Mouse (Mus musculus): ENCODE results near the gene Tmem191c. TPM values are rescaled to one million over a fixed set of nuclear protein-coding genes. Genes with fewer than 3 reads are reported as not detected.
"Not testable (repeated sequence)": the region's sequence is repeated elsewhere in the genome, so short reads cannot be mapped to it uniquely, and the experiment has no call there.

The Tmem191c gene
- total RNA-seq (2022) = 100 to 1,000 TPM in 2 of 4 experiments, 10 to 100 TPM in 2; 85.5 to 112 (median 94.2) TPM

DNA sequence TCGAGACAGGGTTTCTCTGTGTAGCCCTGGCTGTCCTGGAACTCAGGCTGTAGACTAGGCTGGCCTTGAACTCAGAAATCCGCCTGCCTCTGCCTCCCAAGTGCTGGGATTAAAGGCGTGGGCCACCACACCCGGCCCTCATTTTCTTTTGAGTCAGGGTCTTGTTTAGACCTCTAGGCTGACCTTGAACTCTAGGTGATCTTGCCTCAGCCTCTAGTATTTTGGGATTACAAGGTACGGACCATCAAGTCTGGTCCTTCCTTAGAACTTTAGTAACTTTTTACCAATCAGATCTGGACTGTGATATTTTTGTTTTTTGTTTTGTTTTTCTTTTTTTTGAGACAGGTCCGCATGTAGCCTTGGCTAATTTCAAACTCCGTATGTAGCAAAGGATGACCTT lies at the start of gene Tmem191c:
Gene Tmem191c (plus strand): TSS at position 357 of the 400 bp plus-strand sequence.
- no peak for DNase-seq (ENCODE audit: low spot score in 2 of 2)

DNA sequence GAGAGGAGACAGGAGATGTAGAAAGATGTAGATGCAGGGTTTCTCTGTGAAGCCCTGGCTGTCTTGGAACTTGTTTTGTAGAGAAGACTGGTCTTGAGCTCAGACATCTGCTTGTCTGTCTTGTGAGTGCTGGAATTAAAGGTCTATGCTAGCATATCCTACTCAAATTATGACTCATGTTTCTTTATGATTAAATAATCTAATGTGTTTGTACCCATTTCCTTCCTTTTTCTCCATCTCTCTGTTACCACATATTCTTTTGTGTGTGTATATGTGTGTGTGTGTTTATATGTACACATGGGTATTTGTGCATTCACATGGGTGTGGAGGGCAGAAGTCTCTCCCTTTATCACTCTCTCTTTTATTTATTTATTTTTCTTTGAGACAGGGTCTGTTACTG lies 49.4 kb upstream of the Tmem191c start:
- no peak for DNase-seq (ENCODE audit: low spot score in 2 of 2)

DNA sequence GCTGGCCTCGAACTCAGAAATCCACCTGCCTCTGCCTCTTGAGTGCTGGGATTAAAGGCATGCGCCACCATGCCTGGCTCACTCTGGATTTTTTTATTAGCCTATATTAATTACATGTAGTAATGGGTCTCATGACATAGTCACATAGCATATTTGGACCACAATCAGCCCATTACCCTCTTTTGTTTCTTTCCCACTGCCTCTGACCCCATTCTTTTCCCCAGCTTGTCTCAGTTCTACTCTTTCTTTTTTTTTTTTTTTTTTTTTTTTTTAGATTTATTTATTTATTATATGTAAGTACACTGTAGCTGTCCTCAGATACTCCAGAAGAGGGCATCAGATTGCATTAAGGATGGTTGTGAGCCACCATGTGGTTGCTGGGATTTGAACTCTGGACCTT lies 44.4 kb upstream of the Tmem191c start:
- DNase-seq (ENCODE audit: low spot score in 2 of 2) = not testable (repeated sequence)

DNA sequence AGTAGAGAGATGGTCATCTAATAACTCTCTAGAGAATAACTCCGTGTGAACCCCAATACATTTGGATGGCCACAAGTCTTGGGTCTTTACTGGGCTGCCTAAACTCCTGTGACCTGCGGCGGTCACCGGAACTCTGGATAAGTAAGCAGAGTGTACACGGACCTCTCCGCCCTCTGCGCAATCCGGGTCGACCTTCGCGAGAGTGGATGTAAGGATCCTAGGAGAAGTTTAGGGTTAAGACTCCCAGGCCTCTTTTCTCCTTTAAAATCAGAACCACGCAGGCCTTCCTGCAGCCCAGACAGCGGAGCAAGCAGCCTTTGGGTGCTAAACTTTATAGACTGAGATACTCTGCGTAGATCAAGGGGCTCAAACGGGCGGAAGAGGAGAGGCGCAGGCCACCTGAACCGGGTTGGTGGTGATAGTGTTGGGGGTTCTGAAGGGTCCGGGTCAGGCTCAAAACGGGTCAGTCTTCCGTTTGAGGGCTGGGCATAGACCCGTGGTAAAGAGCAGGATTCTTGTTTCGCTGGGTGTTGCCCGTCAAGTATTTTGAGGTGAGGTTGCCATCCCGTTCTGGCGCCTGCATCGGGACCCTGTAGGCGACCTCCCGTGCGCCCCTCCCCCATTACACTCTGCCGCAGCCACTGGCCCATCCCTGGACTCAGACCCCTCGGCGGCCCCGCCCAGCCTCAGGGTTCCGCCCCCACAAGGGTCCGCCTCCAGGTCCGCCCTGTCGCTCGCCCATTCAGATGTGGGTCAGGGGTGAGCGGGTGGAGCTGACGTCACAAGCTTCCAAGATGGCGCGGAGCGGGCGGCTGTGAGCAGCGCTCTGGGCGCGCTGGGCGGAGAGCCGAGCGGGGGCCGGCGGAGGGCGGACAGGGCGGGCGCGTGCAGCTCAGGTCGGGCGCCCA lies 42.8 kb upstream of the Tmem191c start, which contains the start of gene Hic2:
Gene Hic2 (plus strand): TSS at position 779 of the 908 bp plus-strand sequence.
- DNase-seq (ENCODE audit: low spot score in 2 of 2) = peak; percentile 85 to 89

DNA sequence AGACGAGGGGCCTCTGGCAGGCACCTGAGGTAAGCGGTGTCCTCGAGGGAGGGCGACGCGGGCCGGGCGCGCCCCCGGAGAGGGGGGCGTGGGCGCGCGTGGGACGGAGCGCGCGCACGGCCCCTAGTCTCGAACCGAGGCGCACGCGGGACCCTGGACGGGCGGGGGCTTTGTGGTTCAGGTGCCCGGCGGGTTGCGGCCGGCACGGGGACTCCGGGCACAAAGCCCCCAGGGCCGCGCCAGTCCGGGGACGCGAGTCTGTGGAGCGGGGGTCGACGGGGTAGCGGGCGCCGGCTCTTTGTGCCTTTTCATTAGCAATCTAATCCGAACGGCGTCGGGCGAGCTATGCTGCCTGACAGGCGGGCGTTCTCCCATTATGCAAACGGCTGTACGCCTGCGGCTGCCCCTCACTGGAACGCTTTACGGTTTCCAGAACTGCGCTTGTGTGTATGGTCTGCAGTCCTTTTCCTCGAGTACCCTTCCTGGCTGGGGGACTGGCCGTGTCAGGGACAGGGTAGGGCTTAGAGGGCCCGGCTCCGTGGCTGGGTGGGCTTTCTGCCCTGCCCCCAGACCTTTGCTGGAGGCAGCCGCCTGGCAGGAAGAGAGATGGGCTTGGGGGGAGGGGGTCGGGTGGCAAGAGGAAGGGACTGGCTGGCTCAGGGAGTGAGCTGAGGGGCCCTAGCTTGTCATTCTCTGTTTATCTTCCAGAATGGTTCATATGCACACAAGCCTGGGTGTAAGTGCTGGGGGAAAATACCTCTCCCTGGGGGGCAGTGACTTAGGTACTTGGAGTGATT lies 42.0 kb upstream of the Tmem191c start:
- peak; percentile 24 to 25 for DNase-seq (ENCODE audit: low spot score in 2 of 2)

DNA sequence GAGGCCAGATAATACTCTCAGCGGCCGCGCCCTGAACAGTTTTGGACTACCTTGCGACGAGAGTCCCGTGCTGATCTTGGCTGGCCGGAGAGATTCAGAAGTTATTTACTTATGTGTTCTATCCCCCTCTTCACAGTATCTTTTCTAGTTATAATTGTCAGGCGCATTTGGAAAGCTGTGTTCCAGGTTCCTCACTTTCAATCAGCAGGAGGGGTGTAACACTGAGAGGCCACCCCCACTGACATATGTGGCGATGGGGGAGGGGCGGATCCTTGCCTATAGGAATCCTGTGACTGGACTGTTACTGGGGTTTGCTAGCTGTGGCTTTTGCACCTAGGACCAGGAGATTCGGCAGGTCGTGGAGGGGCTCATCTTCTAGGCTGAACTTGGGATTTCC lies 41.4 kb upstream of the Tmem191c start:
- DNase-seq (ENCODE audit: low spot score in 2 of 2) = peak in 1 of 2 experiments; percentile 40

DNA sequence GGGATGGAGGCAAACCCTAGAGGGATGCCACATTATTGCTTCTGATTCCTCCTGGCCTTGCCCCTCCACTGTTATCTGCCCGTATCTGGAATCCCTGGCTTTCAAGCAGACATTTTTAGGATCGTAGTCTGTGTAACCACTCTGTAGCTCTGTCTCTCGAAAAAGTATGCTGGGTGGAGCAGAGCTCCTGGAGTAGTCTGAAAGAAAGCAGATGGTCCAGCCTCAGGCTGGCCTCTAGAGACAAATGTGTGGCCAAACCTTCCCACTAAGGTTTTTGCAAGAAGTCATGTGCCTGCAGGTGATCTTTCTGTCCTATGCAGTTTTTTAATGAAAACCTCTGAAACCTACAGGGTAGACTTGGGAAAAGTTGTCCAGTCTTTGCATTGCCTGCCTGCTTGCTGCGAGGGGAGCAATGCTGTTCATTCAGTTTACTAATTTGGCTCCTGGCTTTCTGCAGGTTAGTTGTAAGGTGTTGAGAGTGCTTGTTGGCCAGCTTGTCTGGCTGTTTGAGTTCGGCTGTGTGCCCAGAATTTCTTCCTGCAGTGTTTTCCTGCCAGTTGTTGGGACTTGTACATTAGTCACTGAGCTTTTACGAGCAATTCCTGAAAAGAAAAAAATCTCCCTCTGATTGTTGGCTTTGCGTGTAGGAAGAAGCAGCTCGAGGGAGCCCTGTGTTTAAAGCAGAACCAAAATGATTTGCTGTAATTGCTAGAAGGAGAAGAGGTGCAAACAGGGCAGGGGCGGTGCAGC lies 40.8 kb upstream of the Tmem191c start:
- DNase-seq (ENCODE audit: low spot score in 2 of 2) = peak; percentile 23 to 41

DNA sequence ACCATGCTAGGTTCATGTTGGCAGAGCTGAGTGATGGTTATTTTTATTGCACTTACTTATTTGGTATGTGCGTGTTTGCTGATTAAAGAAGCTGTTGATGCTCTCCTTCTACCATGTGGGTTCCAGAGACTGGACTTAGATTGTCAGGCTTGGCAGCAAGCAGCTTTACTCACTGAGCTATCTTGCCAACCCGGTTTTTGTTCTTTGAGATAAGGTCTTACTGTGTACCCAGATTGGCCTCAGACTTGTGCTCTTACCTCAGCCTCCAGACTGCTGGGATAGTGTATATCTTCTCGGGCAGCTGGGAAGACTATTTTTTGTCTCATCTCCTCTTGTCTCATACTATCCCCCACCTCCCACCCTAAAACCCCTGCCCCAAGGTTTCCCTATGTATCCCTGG lies 38.2 kb upstream of the Tmem191c start:
- no peak for DNase-seq (ENCODE audit: low spot score in 2 of 2)

DNA sequence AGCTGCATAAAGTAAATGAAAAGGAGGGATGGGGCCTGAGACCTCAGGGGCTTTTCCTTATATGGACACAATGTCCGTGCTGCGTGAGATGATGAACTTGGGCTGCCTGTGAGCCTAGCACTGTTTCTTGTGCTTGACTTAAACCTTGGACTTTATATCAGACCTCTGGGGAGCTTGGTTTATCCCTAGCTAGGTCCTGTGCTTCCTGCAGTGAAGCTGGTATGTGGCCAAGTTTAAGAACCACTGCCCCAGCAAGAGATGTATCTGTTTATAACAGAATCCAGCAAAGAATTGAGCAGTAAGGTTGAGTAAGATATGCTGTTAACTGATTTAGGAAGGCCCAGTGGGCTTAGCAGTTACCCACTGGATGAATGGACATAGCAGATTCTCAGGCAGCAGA lies 36.5 kb upstream of the Tmem191c start:
- no peak for DNase-seq (ENCODE audit: low spot score in 2 of 2)

DNA sequence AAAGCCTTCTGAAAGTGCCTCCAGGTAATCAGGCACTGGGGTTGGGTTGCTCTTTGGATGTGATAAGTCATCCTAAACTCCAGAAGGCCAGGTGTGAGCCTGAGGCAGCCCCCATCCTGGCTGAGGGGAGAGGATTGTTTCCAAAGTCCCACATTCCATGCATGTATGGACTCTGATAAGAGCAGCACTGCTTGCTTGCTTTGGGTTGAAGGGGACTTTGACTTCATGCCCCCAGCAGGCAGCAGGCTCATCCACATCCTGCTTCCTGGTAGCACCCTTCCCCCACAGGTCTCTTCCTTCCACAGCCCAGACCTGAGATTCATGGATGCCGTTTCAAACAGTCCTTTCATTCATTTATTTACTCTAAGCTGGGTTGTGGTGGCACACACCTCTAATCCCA lies 32.1 kb upstream of the Tmem191c start:
- DNase-seq (ENCODE audit: low spot score in 2 of 2) = no peak

DNA sequence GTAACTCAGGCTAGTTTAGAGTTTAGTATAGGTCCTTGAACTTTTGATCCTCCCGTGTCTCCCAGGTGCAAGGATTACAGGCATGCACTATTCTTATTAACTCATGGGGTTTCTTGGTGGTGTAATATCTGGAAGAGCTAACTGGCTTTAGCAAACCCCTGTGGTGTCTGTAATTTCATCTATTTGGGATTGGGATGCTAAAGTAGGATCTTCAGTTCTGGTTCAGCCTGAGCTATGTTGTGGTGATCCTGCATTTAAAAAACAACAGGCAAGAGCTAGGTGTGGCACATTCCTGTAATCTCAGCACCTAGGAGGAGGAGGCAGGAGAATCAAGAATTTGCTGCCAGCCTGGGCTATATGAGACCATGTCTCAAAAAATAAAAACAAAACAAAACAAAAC lies 30.9 kb upstream of the Tmem191c start:
- no peak for DNase-seq (ENCODE audit: low spot score in 2 of 2)

DNA sequence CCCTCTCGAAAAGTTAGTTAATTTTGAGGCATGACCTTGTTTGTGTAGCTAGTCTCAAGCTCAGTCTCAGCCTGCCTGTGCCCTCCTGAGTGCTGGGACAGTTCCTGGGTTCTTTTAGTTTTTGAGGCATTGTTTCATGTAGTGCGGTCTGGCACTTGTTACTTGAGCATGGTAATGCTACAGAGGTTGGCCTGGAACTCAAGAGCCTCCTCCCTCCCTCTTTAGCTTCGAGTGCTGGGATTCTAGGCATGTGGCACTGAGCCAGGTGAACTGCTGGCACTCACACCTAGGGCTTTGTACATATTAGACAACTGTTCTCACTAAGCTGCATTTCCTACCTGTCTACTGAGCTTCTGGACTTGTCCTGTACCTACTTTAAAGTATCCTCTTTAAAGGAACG lies 28.1 kb upstream of the Tmem191c start:
- no peak for DNase-seq (ENCODE audit: low spot score in 2 of 2)

DNA sequence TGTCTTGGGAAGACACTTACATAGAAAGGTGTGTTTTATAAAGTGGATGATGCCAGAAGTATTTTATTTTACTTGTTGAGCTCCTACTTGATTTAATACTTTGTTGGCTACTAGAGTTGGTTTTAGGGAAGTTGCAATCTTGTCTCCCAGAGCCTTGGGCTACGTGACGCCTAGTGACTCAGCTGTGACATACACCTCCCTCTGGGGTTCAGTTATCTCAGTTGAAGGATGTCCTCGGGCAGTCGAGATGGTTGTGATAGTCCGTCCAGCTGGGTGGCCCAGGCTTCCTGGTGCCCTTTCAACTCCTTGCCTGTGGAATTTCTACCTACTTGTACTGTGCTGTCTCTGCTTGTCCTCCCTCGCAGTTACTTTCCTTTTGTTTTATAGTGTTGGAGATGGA lies 26.7 kb upstream of the Tmem191c start:
- no peak for DNase-seq (ENCODE audit: low spot score in 2 of 2)

DNA sequence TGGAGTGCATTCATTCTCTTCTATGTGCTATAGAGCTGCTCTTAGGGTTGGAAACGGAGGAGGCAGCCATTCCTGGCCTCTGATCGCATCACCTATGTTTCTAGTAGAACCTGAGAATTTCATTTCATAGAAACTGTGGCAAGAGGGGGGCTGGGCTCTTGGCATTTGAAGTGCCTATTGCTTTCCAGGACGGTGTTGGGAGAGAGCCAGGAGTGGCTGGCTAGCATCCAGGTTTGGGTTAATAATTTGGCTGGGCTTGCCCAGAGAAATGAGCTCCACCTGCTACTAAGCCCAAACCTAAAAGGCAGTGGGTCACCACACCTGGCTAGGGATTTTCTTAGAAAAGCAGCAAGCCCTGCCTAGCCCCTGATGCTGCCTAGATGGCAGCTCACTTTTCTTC lies 24.3 kb upstream of the Tmem191c start:
- peak in 1 of 2 experiments; percentile 38 for DNase-seq (ENCODE audit: low spot score in 2 of 2)

DNA sequence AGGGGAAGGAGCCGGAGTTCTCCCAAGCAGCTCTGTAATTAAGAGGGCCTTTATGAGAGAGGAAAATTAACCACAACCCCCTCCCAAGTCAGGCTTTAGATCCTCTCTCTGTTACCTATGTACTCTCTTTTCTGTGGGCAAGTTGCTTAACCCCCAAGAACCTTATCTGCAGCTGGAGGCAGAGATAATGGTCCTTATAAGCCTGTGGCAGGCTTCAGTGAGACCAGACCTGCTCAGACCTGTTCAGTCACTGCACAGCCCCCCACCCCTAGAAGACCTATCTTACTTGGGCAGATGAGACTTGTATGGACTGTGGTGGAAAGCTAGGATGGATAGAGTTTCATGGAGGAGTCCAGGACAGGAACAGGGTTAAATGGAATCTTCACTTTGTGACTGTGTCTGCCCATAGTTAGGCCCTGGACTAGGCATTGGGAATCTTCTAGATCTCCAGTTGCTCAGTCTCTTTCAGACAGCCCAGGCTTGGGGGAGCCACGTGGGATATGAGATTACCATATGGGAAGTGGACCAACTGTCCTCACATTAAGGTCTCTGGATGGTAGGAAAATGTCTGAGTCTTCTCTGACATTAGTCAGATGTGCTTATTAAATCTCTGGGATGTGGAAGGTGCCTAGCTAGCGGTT lies 23.7 kb upstream of the Tmem191c start:
- no peak for DNase-seq (ENCODE audit: low spot score in 2 of 2)

DNA sequence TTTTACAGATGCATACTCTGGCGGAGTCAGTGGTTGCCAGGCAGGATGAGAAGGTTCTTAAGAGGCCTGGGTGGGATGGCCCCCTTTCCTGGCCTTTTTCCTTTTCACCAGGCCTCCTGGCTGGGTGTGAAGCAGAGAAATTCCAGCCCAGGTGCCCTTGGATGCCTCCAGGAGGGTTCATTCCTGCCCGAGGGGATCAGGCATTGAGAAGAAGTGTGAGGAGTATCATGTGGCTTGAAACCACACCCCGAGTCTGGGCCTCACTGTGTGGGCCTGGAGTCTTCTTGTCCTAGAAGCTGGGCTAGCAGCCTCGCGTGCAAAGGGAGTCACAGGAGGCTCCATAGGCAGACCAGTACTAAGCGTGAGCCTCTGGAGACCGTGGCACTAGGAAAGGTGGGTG lies 23.0 kb upstream of the Tmem191c start:
- no peak for DNase-seq (ENCODE audit: low spot score in 2 of 2)

DNA sequence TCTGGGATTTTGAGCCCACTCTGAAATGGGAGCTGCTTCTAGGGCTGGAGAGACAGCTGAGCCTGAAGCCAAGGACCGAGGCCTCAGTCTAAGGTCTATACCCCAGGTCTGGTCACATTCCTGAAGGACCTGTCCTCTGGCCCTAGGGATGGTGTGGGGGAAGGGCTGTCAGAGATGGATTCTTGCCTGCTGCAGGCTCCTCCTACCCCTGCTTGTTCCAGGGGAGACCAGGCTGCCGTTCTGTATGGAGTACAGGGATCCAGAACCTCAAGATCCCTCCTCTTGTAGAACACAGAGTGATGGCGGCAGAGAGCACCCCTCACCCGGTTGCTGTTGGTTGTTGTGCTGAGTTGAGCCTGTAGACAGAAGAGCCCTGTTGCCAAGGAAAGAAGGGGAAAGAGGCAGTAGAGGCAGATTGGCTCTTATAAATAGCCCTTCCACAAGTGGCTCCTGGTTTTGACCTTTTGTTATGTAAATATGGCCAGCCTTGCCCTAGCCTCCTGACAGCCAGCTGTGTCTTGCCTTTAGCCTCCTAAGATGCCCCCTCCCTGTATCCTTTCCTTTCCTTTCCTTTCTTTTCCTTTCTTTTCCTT lies 21.8 kb upstream of the Tmem191c start:
- no peak for DNase-seq (ENCODE audit: low spot score in 2 of 2)

DNA sequence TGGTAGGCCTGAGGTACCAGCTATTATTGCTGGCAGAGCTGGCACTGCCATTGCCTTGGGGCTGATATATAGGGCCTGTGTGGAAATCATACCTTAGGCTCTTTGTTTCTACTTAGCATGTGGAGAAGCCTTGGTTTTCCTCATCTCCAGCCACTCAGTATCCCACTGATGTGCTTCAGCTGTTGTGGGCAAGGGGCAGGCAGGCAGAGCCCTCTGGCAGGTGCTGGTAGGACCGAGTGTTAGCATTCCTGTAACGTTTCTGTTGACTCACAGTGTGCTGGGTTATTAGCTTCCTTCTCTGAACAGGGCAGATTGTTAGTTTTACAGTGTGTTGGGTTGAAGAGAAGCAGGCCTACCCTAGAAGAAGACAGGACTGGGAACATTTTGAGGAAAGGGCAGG lies 20.6 kb upstream of the Tmem191c start:
- no peak for DNase-seq (ENCODE audit: low spot score in 2 of 2)

DNA sequence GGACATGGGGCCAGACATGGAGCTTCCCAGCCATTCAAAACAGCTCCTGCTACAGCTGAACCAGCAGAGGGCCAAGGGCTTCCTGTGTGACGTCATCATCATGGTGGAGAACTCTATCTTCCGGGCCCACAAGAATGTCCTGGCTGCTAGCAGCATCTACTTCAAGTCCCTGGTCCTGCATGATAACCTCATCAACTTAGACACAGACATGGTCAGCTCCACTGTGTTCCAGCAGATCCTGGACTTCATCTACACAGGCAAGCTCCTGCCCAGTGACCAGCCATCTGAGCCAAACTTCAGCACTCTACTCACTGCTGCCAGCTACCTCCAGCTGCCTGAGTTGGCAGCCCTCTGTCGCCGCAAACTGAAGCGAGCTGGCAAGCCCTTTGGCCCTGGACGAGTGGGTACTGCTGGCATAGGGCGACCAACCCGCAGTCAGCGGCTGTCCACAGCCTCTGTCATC lies 18.5 kb upstream of the Tmem191c start:
- peak in 1 of 2 experiments; percentile 46 for DNase-seq (ENCODE audit: low spot score in 2 of 2)

DNA sequence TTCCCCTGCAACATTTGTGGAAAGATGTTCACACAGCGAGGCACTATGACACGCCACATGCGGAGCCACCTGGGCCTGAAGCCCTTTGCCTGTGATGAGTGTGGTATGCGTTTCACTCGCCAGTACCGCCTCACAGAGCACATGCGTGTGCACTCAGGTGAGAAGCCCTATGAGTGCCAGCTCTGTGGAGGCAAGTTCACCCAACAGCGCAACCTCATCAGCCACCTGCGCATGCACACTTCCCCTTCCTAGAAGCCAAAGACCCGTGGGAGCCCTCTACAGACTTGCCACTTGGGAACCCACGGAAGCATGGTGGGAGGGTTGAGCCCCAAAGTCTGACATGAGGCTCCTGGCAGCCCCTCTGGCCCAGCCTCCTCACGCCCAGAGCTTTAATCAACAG lies 17.0 kb upstream of the Tmem191c start:
- DNase-seq (ENCODE audit: low spot score in 2 of 2) = no peak

DNA sequence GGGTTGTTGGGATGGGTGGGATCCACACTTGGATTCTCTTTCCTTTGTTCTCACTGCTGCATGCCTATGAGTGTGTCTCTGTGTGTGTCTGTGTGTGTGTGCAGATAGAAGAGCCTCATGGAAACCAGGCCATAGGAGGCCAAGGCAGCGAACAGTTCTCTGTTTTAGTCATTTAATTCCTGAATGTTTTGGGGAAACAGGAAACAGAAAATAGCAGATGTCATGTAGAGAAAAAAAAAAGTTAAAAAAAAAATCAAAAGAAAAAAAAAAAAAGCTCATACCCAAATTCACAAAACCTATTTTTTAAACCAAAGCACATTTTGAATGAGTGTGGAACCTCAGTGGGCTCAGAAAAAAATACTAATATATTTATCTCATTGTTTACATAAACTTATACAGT lies 14.5 kb upstream of the Tmem191c start:
- DNase-seq (ENCODE audit: low spot score in 2 of 2) = no peak

Measured in layer of hippocampus, adult 8-10 months (tissue).